Mouse (Mus musculus): ENCODE data around the gene Rasgef1c.

GRCm38 (mm10) chr11:49918521-49919180, 17.0 kb downstream of the Rasgef1c start:
- TF ChIP-seq TAL1 (IDR thresholded peaks at IDR 0.05; ENCODE audit: low read length): no peak
- no peak for TF ChIP-seq GATA1 (IDR thresholded peaks at IDR 0.05; ENCODE audit: low read length)

Measured in erythroblast, embryonic 14.5 days (primary cell).